Mouse (Mus musculus): Measurements from ENCODE around the gene Gprin1. TPM values are rescaled to one million over a fixed set of nuclear protein-coding genes. Genes with fewer than 3 reads are reported as not detected.

Gprin1 gene
- polyA plus RNA-seq, 1 experiment from 2014 or later: not detected

GRCm38 (mm10) chr13:54760906-54761305 lies 11.2 kb upstream of the Gprin1 start:
- Histone ChIP-seq H3K27me3 (replicated peaks; ENCODE audit: insufficient read depth, low read length) (peaks cover 26% of the 10 kb centered on the region), H3K9ac (replicated peaks; ENCODE audit: low read depth) (no peak overlapping the region), H3K27ac (ENCODE audit: low read length) (no peak overlapping the region), H3K4me3 (ENCODE audit: low read depth, low read length) (no peak overlapping the region), H3K4me1 (ENCODE audit: insufficient read depth, low read depth, low read length) (no peaks in the 10 kb centered on the region; the same call in 1 of the 2 replicates), H3K9me3 (ENCODE audit: low read length) (no peaks in the 10 kb centered on the region), H3K36me3 (ENCODE audit: insufficient read depth, low read length) (no peaks in the 10 kb centered on the region), H3K4me2 (replicated peaks; ENCODE audit: low read depth, low read length) (no peak overlapping the region)
- no peak for TF ChIP-seq CTCF (IDR thresholded peaks at IDR 0.05)
- no peak for TF ChIP-seq EP300 (IDR thresholded peaks at IDR 0.05)
- WGBS: 74% methylated on average over 7 of the region's 7 CpGs
- DNase-seq (ENCODE audit: low spot score) (no peak), ATAC-seq (no peak)

GRCm38 (mm10) chr13:54760164-54760795 lies 10.6 kb upstream of the Gprin1 start:
- Histone ChIP-seq H3K9me3 (ENCODE audit: low read length) (no peaks in the 10 kb centered on the region), H3K4me2 (replicated peaks; ENCODE audit: low read depth, low read length) (no peak overlapping the region), H3K4me3 (ENCODE audit: low read depth, low read length) (no peak overlapping the region), H3K27ac (ENCODE audit: low read length) (no peak overlapping the region), H3K36me3 (ENCODE audit: insufficient read depth, low read length) (no peaks in the 10 kb centered on the region), H3K4me1 (ENCODE audit: insufficient read depth, low read depth, low read length) (no peaks in the 10 kb centered on the region; the same call in 1 of the 2 replicates), H3K27me3 (replicated peaks; ENCODE audit: insufficient read depth, low read length) (peaks cover 21% of the 10 kb centered on the region), H3K9ac (replicated peaks; ENCODE audit: low read depth) (no peak overlapping the region)
- TF ChIP-seq EP300 (IDR thresholded peaks at IDR 0.05): no peak
- no peak for TF ChIP-seq CTCF (IDR thresholded peaks at IDR 0.05)
- no peak for ATAC-seq
- no peak for DNase-seq (ENCODE audit: low spot score)
- WGBS: 48% methylated on average over 8 of the region's 8 CpGs

- ATAC-seq (no peak), DNase-seq (ENCODE audit: low spot score) (no peak)
- Histone ChIP-seq H3K27me3 (replicated peaks; ENCODE audit: insufficient read depth, low read length) (peaks cover 23% of the 10 kb centered on the region), H3K9ac (replicated peaks; ENCODE audit: low read depth) (no peak overlapping the region), H3K4me3 (ENCODE audit: low read depth, low read length) (no peak overlapping the region), H3K4me2 (replicated peaks; ENCODE audit: low read depth, low read length) (no peak overlapping the region), H3K9me3 (ENCODE audit: low read length) (no peaks in the 10 kb centered on the region), H3K27ac (ENCODE audit: low read length) (no peak overlapping the region), H3K36me3 (ENCODE audit: insufficient read depth, low read length) (no peaks in the 10 kb centered on the region), H3K4me1 (ENCODE audit: insufficient read depth, low read depth, low read length) (no peaks in the 10 kb centered on the region; the same call in 1 of the 2 replicates)
- WGBS: 24% methylated on average over 7 of the region's 7 CpGs
- TF ChIP-seq EP300 (IDR thresholded peaks at IDR 0.05): no peak
- no peak for TF ChIP-seq CTCF (IDR thresholded peaks at IDR 0.05)
These were observed 9.8 kb upstream of the Gprin1 start for GRCm38 (mm10) chr13:54759496-54759895.

GRCm38 (mm10) chr13:54758756-54759470 lies 9.2 kb upstream of the Gprin1 start:
- no peak overlapping the region for H3K9ac ChIP-seq (replicated peaks; ENCODE audit: low read depth)
- no peaks in the 10 kb centered on the region for H3K36me3 ChIP-seq (ENCODE audit: insufficient read depth, low read length)
- WGBS: 3% methylated on average over 29 of the region's 29 CpGs
- no peak overlapping the region for H3K4me2 ChIP-seq (replicated peaks; ENCODE audit: low read depth, low read length)
- no peak for DNase-seq (ENCODE audit: low spot score)
- H3K4me3 ChIP-seq (ENCODE audit: low read depth, low read length): no peak overlapping the region
- no peaks in the 10 kb centered on the region; the same call in 1 of the 2 replicates for H3K4me1 ChIP-seq (ENCODE audit: insufficient read depth, low read depth, low read length)
- ATAC-seq: no peak
- H3K9me3 ChIP-seq (ENCODE audit: low read length): no peaks in the 10 kb centered on the region
- H3K27ac ChIP-seq (ENCODE audit: low read length): no peak overlapping the region
- H3K27me3 ChIP-seq (replicated peaks; ENCODE audit: insufficient read depth, low read length): peaks cover 23% of the 10 kb centered on the region
- TF ChIP-seq EP300 (IDR thresholded peaks at IDR 0.05) (no peak), CTCF (IDR thresholded peaks at IDR 0.05) (no peak)

GRCm38 (mm10) chr13:54758045-54758755 lies 8.5 kb upstream of the Gprin1 start:
- Histone ChIP-seq H3K36me3 (ENCODE audit: insufficient read depth, low read length) (no peaks in the 10 kb centered on the region), H3K27ac (ENCODE audit: low read length) (no peak overlapping the region), H3K4me1 (ENCODE audit: insufficient read depth, low read depth, low read length) (no peaks in the 10 kb centered on the region; the same call in 1 of the 2 replicates), H3K4me2 (replicated peaks; ENCODE audit: low read depth, low read length) (peak overlapping the region; percentile 55), H3K9ac (replicated peaks; ENCODE audit: low read depth) (no peak overlapping the region), H3K27me3 (replicated peaks; ENCODE audit: insufficient read depth, low read length) (peaks cover 23% of the 10 kb centered on the region), H3K9me3 (ENCODE audit: low read length) (no peaks in the 10 kb centered on the region), H3K4me3 (ENCODE audit: low read depth, low read length) (peak overlapping the region; percentile 27)
- WGBS: under 1% methylated on average over 43 of the region's 43 CpGs
- peak; percentile 88 for ATAC-seq
- TF ChIP-seq EP300 (IDR thresholded peaks at IDR 0.05): no peak
- peak; percentile 77 for TF ChIP-seq CTCF (IDR thresholded peaks at IDR 0.05)
- DNase-seq (ENCODE audit: low spot score): peak; percentile 92
